Mouse (Mus musculus): ENCODE measurements around the gene Snx9.

Gene Snx9

GRCm38 (mm10) chr17:5886943-5887800 is 46.0 kb downstream of the Snx9 start:
- DNase-seq = no peak

GRCm38 (mm10) chr17:5890429-5890828 is 49.3 kb downstream of the Snx9 start:
- DNase-seq = peak; percentile 88

- no peak for DNase-seq
Observed at GRCm38 (mm10) chr17:5891933-5892683, 51.0 kb downstream of the Snx9 start.

GRCm38 (mm10) chr17:5893092-5893491 is 52.0 kb downstream of the Snx9 start:
- peak; percentile 68 for DNase-seq

GRCm38 (mm10) chr17:5893574-5894148 is 52.5 kb downstream of the Snx9 start:
- DNase-seq = no peak

GRCm38 (mm10) chr17:5896066-5896465 is 54.9 kb downstream of the Snx9 start:
- no peak for DNase-seq

GRCm38 (mm10) chr17:5896607-5897006 is 55.5 kb downstream of the Snx9 start:
- no peak for DNase-seq

GRCm38 (mm10) chr17:5897326-5898200 is 56.4 kb downstream of the Snx9 start:
- no peak for DNase-seq

- DNase-seq = no peak
Observed at GRCm38 (mm10) chr17:5899251-5899650, 58.1 kb downstream of the Snx9 start.

- DNase-seq = no peak
Observed at GRCm38 (mm10) chr17:5901381-5901780, 60.3 kb downstream of the Snx9 start.

- no peak for DNase-seq
Observed at GRCm38 (mm10) chr17:5903630-5904301, 62.6 kb downstream of the Snx9 start.

- DNase-seq = no peak
Observed at GRCm38 (mm10) chr17:5909681-5910080, 68.6 kb downstream of the Snx9 start.

- no peak for DNase-seq
Observed at GRCm38 (mm10) chr17:5911591-5911990, 70.5 kb downstream of the Snx9 start.

GRCm38 (mm10) chr17:5912797-5913196 is 71.7 kb downstream of the Snx9 start:
- DNase-seq = no peak

- no peak for DNase-seq
Observed at GRCm38 (mm10) chr17:5914217-5914616, 73.1 kb downstream of the Snx9 start.

GRCm38 (mm10) chr17:5921954-5922353 is 80.8 kb downstream of the Snx9 start:
- DNase-seq = no peak

- no peak for DNase-seq
Observed at GRCm38 (mm10) chr17:5923281-5923680, 82.2 kb downstream of the Snx9 start.

GRCm38 (mm10) chr17:5924238-5924637 is 83.1 kb downstream of the Snx9 start:
- no peak for DNase-seq

GRCm38 (mm10) chr17:5926710-5927109 is 85.6 kb downstream of the Snx9 start:
- DNase-seq = no peak

GRCm38 (mm10) chr17:5929031-5929430 is 87.9 kb downstream of the Snx9 start:
- DNase-seq = no peak

- DNase-seq = no peak
Observed at GRCm38 (mm10) chr17:5932161-5932560, 91.0 kb downstream of the Snx9 start.

Data from kidney, adult 18-20 months (tissue).